Mouse (Mus musculus) midbrain, embryonic 14.5 days (tissue): ENCODE results near the gene Hist1h2bm. TPM values are rescaled to one million over a fixed set of nuclear protein-coding genes. Genes with fewer than 3 reads are reported as not detected.
"Not testable (repeated sequence)": the region's sequence is repeated elsewhere in the genome, so short reads cannot be mapped to it uniquely, and the experiment has no call there.

ENCODE experiments used
- ATAC-seq: fragments of 200-750 bp; cut with Nextera tagmentation; 2 replicates; pipeline ENCODE4 v1.8.0; 2017; ENCODE audit warnings: moderate number of reproducible peaks, moderate library complexity; ENCODE audit not compliant: low FRiP score, low TSS enrichment
- DNase-seq: peaks from one replicate; pipeline ENCODE4 v3.0.0-alpha.2; 2015
- H3K27ac ChIP-seq: fragments of 300-500 bp; sonication (generic); replicated peaks from 2 replicates; pipeline ENCODE4 v1.5.1; 2014; ENCODE audit warnings: mild to moderate bottlenecking, low read depth, low read length, moderate library complexity
- H3K27me3 ChIP-seq: fragments of 300-500 bp; sonication (generic); 2 replicates; pipeline ENCODE4 v1.6.1; 2014; ENCODE audit warnings: low read length, control low read depth, mixed read lengths; ENCODE audit not compliant: control insufficient read depth, insufficient read depth
- H3K36me3 ChIP-seq: fragments of 300-500 bp; sonication (generic); 2 replicates; pipeline ENCODE4 v1.6.1; 2014; ENCODE audit warnings: low read length, control low read depth; ENCODE audit not compliant: control insufficient read depth, insufficient read depth
- H3K4me1 ChIP-seq: fragments of 300-500 bp; sonication (generic); 2 replicates; pipeline ENCODE4 v1.6.1; 2014; ENCODE audit warnings: mild to moderate bottlenecking, antibody characterized with exemption, low read length, control low read depth; ENCODE audit not compliant: control insufficient read depth, insufficient read depth
- H3K4me2 ChIP-seq: fragments of 300-500 bp; sonication (generic); 2 replicates; pipeline ENCODE4 v1.6.1; 2014; ENCODE audit warnings: mild to moderate bottlenecking, low read length, moderate library complexity
- H3K4me3 ChIP-seq: fragments of 300-500 bp; sonication (generic); replicated peaks from 2 replicates; pipeline ENCODE4 v1.5.1; 2014; ENCODE audit warnings: low read depth, low read length
- H3K9ac ChIP-seq: fragments of 300-500 bp; sonication (generic); replicated peaks from 2 replicates; pipeline ENCODE4 v1.6.1; 2014; ENCODE audit warnings: mild to moderate bottlenecking, low read length, moderate library complexity
- H3K9me3 ChIP-seq: fragments of 300-500 bp; sonication (generic); 2 replicates; pipeline ENCODE4 v1.6.1; 2016; ENCODE audit warnings: low read length, control low read depth, mixed read lengths; ENCODE audit not compliant: control insufficient read depth
- WGBS: fragments of 180-500 bp; shearing (Covaris S2); extraction: QIAGEN DNeasy Blood & Tissue Kit; methylation state at CpG from one replicate; pipeline ENCODE4 v1.1.7; 2014; 5-methylcytosine and 5-hydroxymethylcytosine counted together
- polyA plus RNA-seq: library from polyadenylated mRNA; unstranded; fragments of >200 nt; fragmentation: Nextera tagmentation; extraction: Ambion mirVana; gene quantifications from 2 replicates; pipeline ENCODE4 v1.2.1, GENCODE M21; 2014

The Hist1h2bm gene
- polyA plus RNA-seq, 1 experiment from 2014 or later = 1.1 TPM

GRCm38 (mm10) chr13:21749387-21750158, 27.7 kb downstream of the Hist1h2bm start:
- Histone ChIP-seq H3K4me3 (peak overlapping the region; percentile 53), H3K4me2 (peak overlapping the region; percentile 74), H3K9me3 (no peaks in the 10 kb centered on the region), H3K9ac (peak overlapping the region; percentile 64), H3K27me3 (no peaks in the 10 kb centered on the region), H3K4me1 (peaks cover 28% of the 10 kb centered on the region), H3K27ac (peak overlapping the region; percentile 82), H3K36me3 (no peaks in the 10 kb centered on the region)
- 3% methylated on average over 5 of the region's 5 CpGs for WGBS
- ATAC-seq (no peak), DNase-seq (peak; percentile 56)

GRCm38 (mm10) chr13:21750159-21751017, 28.5 kb downstream of the Hist1h2bm start, which contains the start of gene Hist1h4k:
TSS of gene Hist1h4k (minus strand) at chr13:21750505.
- Histone ChIP-seq H3K27ac (peak within 1 kb of the TSS; percentile 82), H3K4me2 (peak within 1 kb of the TSS; percentile 74), H3K9ac (peak within 1 kb of the TSS; percentile 64), H3K4me1 (peaks cover 33% of the 10 kb centered on the region), H3K4me3 (peak within 1 kb of the TSS; percentile 53)
- H3K27me3 ChIP-seq, H3K36me3 ChIP-seq, H3K9me3 ChIP-seq: not testable (repeated sequence)
- ATAC-seq (peak; percentile 88), DNase-seq (peak; percentile 96)
- WGBS = under 1% methylated on average over 42 of the region's 56 CpGs

- no peak overlapping the region for H3K4me2 ChIP-seq
- H3K9ac ChIP-seq = no peak overlapping the region
- H3K27me3 ChIP-seq = no peaks in the 10 kb centered on the region
- H3K4me3 ChIP-seq = no peak overlapping the region
- ATAC-seq (no peak), DNase-seq (no peak)
- H3K27ac ChIP-seq = no peak overlapping the region
- no peaks in the 10 kb centered on the region for H3K36me3 ChIP-seq
- H3K9me3 ChIP-seq = no peaks in the 10 kb centered on the region
- H3K4me1 ChIP-seq = peaks cover 33% of the 10 kb centered on the region
These were observed 29.6 kb downstream of the Hist1h2bm start for GRCm38 (mm10) chr13:21751417-21751816.

- H3K4me3 ChIP-seq = no peak overlapping the region
- 0 out of 2 replicates have a peak overlapping the region, but pooled peaks have one; percentile 74 for H3K4me2 ChIP-seq
- no peak for ATAC-seq
- H3K9ac ChIP-seq = no peak overlapping the region
- H3K36me3 ChIP-seq = no peaks in the 10 kb centered on the region
- H3K27me3 ChIP-seq = no peaks in the 10 kb centered on the region
- H3K27ac ChIP-seq = 0 out of 2 replicates have a peak overlapping the region, but pooled peaks have one; percentile 20
- no peaks in the 10 kb centered on the region for H3K9me3 ChIP-seq
- 78% methylated on average over 3 of the region's 3 CpGs for WGBS
- peaks cover 33% of the 10 kb centered on the region for H3K4me1 ChIP-seq
- no peak for DNase-seq
These were observed 30.0 kb downstream of the Hist1h2bm start for GRCm38 (mm10) chr13:21751827-21752226.

GRCm38 (mm10) chr13:21752356-21752755, 30.5 kb downstream of the Hist1h2bm start:
- H3K27me3 ChIP-seq = no peaks in the 10 kb centered on the region
- H3K9ac ChIP-seq = no peak overlapping the region
- H3K4me2 ChIP-seq = peak overlapping the region; percentile 74; the same call in 1 of the 2 replicates
- H3K4me1 ChIP-seq = peaks cover 31% of the 10 kb centered on the region
- 35% methylated on average over 3 of the region's 3 CpGs for WGBS
- no peaks in the 10 kb centered on the region for H3K9me3 ChIP-seq
- H3K36me3 ChIP-seq = no peaks in the 10 kb centered on the region
- no peak for DNase-seq
- ATAC-seq = no peak
- H3K4me3 ChIP-seq = no peak overlapping the region
- no peak overlapping the region for H3K27ac ChIP-seq

GRCm38 (mm10) chr13:21753051-21753523, 31.2 kb downstream of the Hist1h2bm start:
- peaks cover 28% of the 10 kb centered on the region for H3K4me1 ChIP-seq
- peak overlapping the region; percentile 74 for H3K4me2 ChIP-seq
- DNase-seq (peak; percentile 28), ATAC-seq (no peak)
- H3K27ac ChIP-seq = peak overlapping the region; percentile 87
- no peaks in the 10 kb centered on the region for H3K27me3 ChIP-seq
- no peaks in the 10 kb centered on the region for H3K9me3 ChIP-seq
- peak overlapping the region; percentile 46; the same call in 1 of the 2 replicates for H3K9ac ChIP-seq
- H3K36me3 ChIP-seq = no peaks in the 10 kb centered on the region
- WGBS = 3% methylated on average over 10 of the region's 10 CpGs
- peak overlapping the region; percentile 40 for H3K4me3 ChIP-seq

GRCm38 (mm10) chr13:21753524-21754285, 31.9 kb downstream of the Hist1h2bm start, which contains the start of the genes Hist1h2ak and Hist1h2bn:
TSS of gene Hist1h2ak (minus strand) at chr13:21753827.
TSS of gene Hist1h2bn (plus strand) at chr13:21754123.
- H3K4me3 ChIP-seq = peak within 1 kb of the TSS; percentile 40
- peaks cover 25% of the 10 kb centered on the region for H3K4me1 ChIP-seq
- H3K4me2 ChIP-seq = peak within 1 kb of the TSS; percentile 74
- ATAC-seq (peak; percentile 94), DNase-seq (peak; percentile 92)
- H3K27me3 ChIP-seq, H3K36me3 ChIP-seq, H3K9me3 ChIP-seq: not testable (repeated sequence)
- H3K9ac ChIP-seq = peak within 1 kb of the TSS; percentile 46; the same call in 1 of the 2 replicates
- under 1% methylated on average over 46 of the region's 50 CpGs for WGBS
- H3K27ac ChIP-seq = peak within 1 kb of the TSS; percentile 87
